ENCODE assay signal across 20 mouse cellular contexts in the genomic region with DNA sequence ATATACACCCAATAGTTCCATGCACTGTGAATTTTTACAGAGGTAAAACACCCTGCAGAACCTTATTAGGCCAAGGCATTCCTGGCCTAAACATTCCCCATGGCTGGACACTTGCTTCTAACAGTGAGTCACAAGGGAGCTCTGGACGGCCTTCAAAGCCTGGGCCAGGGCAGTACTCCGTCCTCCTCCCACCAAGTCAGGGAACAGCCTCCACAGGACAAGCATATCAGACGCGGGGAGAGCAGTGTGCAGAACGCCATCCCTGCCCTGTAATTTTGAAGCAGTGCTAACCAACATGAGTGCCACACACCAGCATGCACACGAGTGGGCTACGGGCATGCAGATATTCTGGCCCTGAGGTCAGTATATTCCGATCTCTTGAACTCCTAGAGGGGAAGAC. TPM values are rescaled to one million over a fixed set of nuclear protein-coding genes. Genes with fewer than 3 reads are reported as not detected.
DNase-seq lines count a peak whose midpoint lies in the region; ATAC-seq and TF ChIP-seq lines count a peak whose summit lies in the region.
"Had no signal": no experiment of that assay in that cellular context is flagged by ENCODE, and none has a peak within 500 bp of the region (broad histone marks: within the 10 kb centered on the region; RNA-seq: fewer than 3 reads in every experiment).

No protein-coding gene starts in this region.

- TF ChIP-seq EP300 in stomach, postnatal 0 days (optimal IDR thresholded peaks at IDR 0.05), result no peak

- H3K27me3 ChIP-seq in stomach, postnatal 0 days (ENCODE audit: control insufficient read depth, insufficient read depth, low read length), result no peaks in the 10 kb centered on the region
- no peaks in the 10 kb centered on the region for H3K27me3 ChIP-seq in hindbrain, embryonic 13.5 days
- H3K27me3 ChIP-seq: hindbrain, embryonic 15.5 days; neural tube, embryonic 13.5 days had no signal

- peak; percentile 36; the same call in 1 of the 2 replicates for ATAC-seq in stomach, postnatal 0 days (ENCODE audit: low FRiP score, low TSS enrichment)
- no peak for ATAC-seq in hindbrain, embryonic 13.5 days (ENCODE audit: low FRiP score)
- ATAC-seq: midbrain, embryonic 16.5 days had no signal

- H3K4me2 ChIP-seq in stomach, postnatal 0 days (replicated peaks; ENCODE audit: low read depth), result no peak overlapping the region
- no peak overlapping the region for H3K4me2 ChIP-seq in hindbrain, embryonic 13.5 days
- H3K4me2 ChIP-seq: hindbrain, embryonic 15.5 days; neural tube, embryonic 13.5 days had no signal

- 0 out of 2 replicates have a peak, but pooled peaks cover 2% of the 10 kb centered on the region for H3K4me1 ChIP-seq in stomach, postnatal 0 days (replicated peaks; ENCODE audit: control insufficient read depth, insufficient read depth)
- peaks cover 11% of the 10 kb centered on the region; the same call in 1 of the 2 replicates for H3K4me1 ChIP-seq in hindbrain, embryonic 13.5 days (replicated peaks)
- H3K4me1 ChIP-seq: embryonic facial prominence, embryonic 10.5 days; limb, embryonic 10.5 days had no signal

- H3K27ac ChIP-seq in stomach, postnatal 0 days (replicated peaks), result peak overlapping the region; percentile 78
- H3K27ac ChIP-seq in hindbrain, embryonic 13.5 days, result no peak overlapping the region
- H3K27ac ChIP-seq: embryonic facial prominence, embryonic 10.5 days; hindbrain, embryonic 15.5 days; limb, embryonic 10.5 days; liver, embryonic 14.5 days; macrophage; neural tube, embryonic 13.5 days had no signal

- no peak overlapping the region for H3K4me3 ChIP-seq in stomach, postnatal 0 days (ENCODE audit: low read depth, low read length)
- no peak overlapping the region for H3K4me3 ChIP-seq in hindbrain, embryonic 13.5 days
- H3K4me3 ChIP-seq: embryonic facial prominence, embryonic 10.5 days; hindbrain, embryonic 15.5 days; limb, embryonic 10.5 days; neural tube, embryonic 13.5 days had no signal

- H3K9ac ChIP-seq in stomach, postnatal 0 days (ENCODE audit: low read length), result 0 out of 2 replicates have a peak overlapping the region, but pooled peaks have one; percentile 13
- H3K9ac ChIP-seq in hindbrain, embryonic 13.5 days, result no peak overlapping the region
- H3K9ac ChIP-seq: hindbrain, embryonic 15.5 days; liver, embryonic 14.5 days; neural tube, embryonic 13.5 days had no signal

- peak; percentile 51 for DNase-seq in ovary, postnatal 36 days (ENCODE audit: low spot score)
- DNase-seq in ovary, postnatal 10 days (ENCODE audit: low spot score), result no peak
- DNase-seq in heart, adult 18-20 months, result peak; percentile 63 to 71
- peak; percentile 48 to 63 for DNase-seq in heart, postnatal 10 days
- DNase-seq in stomach, postnatal 0 days (ENCODE audit: low spot score), result no peak
- no peak for DNase-seq in right cerebral cortex, postnatal 10 days (ENCODE audit: low spot score in 2 of 2)
- no peak for DNase-seq in spleen, postnatal 4 days (ENCODE audit: low spot score in 2 of 2)
- DNase-seq: cerebellum, postnatal 10 days; kidney, adult 9 months; right cerebral cortex, postnatal 14 days had no signal

- WGBS in stomach, postnatal 0 days, result 68% methylated on average over 8 of the region's 8 CpGs
- WGBS in hindbrain, embryonic 13.5 days, result 90% methylated on average over 8 of the region's 8 CpGs

- intact Hi-C loops in heart, postnatal 10 days (cut with DNase I), result loop anchor here (2.0 kb wide), 1 partner anchor 17 kb away; no protein-coding TSS in a partner anchor

- H3K36me3 ChIP-seq in stomach, postnatal 0 days (ENCODE audit: control insufficient read depth, insufficient read depth, low read length), result no peaks in the 10 kb centered on the region
- peaks cover 19% of the 10 kb centered on the region for H3K36me3 ChIP-seq in hindbrain, embryonic 13.5 days
- H3K36me3 ChIP-seq: hindbrain, embryonic 15.5 days had no signal

- TF ChIP-seq CTCF in stomach, postnatal 0 days (IDR thresholded peaks at IDR 0.05; ENCODE audit: low read depth), result no peak

- H3K9me3 ChIP-seq in stomach, postnatal 0 days (ENCODE audit: control insufficient read depth, low read length), result no peaks in the 10 kb centered on the region
- H3K9me3 ChIP-seq in hindbrain, embryonic 13.5 days, result no peaks in the 10 kb centered on the region
- H3K9me3 ChIP-seq: embryonic facial prominence, embryonic 10.5 days; G1E; hindbrain, embryonic 15.5 days; limb, embryonic 10.5 days; neural tube, embryonic 13.5 days had no signal

RNA-seq across cellular contexts. Expression of gene Fank1, which starts 29.3 kb away (rescaled TPM):
- total RNA-seq in heart, adult 18-20 months (2021), result not detected
- total RNA-seq in heart, postnatal 10 days (2021), result not detected
- 0.34 and 0.50 TPM in 2 replicates for polyA plus RNA-seq in stomach, postnatal 0 days (2015; fragmentation: Nextera tagmentation; extraction: Ambion mirVana)
- 2.9 and 3.3 TPM in 2 replicates for polyA plus RNA-seq in hindbrain, embryonic 13.5 days (2015; fragmentation: Nextera tagmentation; extraction: Ambion mirVana)
- total RNA-seq: G1E; gastrocnemius, adult 18-20 months had no signal
- polyA plus RNA-seq: G1E, macrophage had no signal

RNA-seq across cellular contexts. Expression of gene Dhx32, which starts 35.2 kb away (rescaled TPM):
- 10 to 100 TPM; 38.8 to 48.1 TPM for total RNA-seq in heart, adult 18-20 months (2021)
- total RNA-seq in heart, postnatal 10 days (2021), result 10 to 100 TPM; 41.7 to 44.0 TPM
- polyA plus RNA-seq in stomach, postnatal 0 days (2015; fragmentation: Nextera tagmentation; extraction: Ambion mirVana), result 57.6 and 59.8 TPM in 2 replicates
- 31.9 and 33.3 TPM in 2 replicates for polyA plus RNA-seq in hindbrain, embryonic 13.5 days (2015; fragmentation: Nextera tagmentation; extraction: Ambion mirVana)

RNA-seq across cellular contexts. Expression of gene Uros, which starts 37.5 kb away (rescaled TPM):
- total RNA-seq in heart, adult 18-20 months (2021), result 10 to 100 TPM; 21.2 to 23.2 TPM
- total RNA-seq in heart, postnatal 10 days (2021), result 10 to 100 TPM; 14.9 to 17.0 TPM
- 13.3 and 13.9 TPM in 2 replicates for polyA plus RNA-seq in stomach, postnatal 0 days (2015; fragmentation: Nextera tagmentation; extraction: Ambion mirVana)
- polyA plus RNA-seq in hindbrain, embryonic 13.5 days (2015; fragmentation: Nextera tagmentation; extraction: Ambion mirVana), result 55.6 and 56.8 TPM in 2 replicates

RNA-seq across cellular contexts. Expression of gene Bccip, which starts 38.2 kb away (rescaled TPM):
- total RNA-seq in heart, adult 18-20 months (2021), result 10 to 100 TPM; 52.6 to 64.7 TPM
- total RNA-seq in heart, postnatal 10 days (2021), result 10 to 100 TPM; 53.3 to 54.8 TPM
- 100 and 105 TPM in 2 replicates for polyA plus RNA-seq in stomach, postnatal 0 days (2015; fragmentation: Nextera tagmentation; extraction: Ambion mirVana)
- polyA plus RNA-seq in hindbrain, embryonic 13.5 days (2015; fragmentation: Nextera tagmentation; extraction: Ambion mirVana), result 104 and 107 TPM in 2 replicates

Comparison
In these comparisons a context has a peak if more than half of its experiments do, and no peak if none do; other contexts are left out.
1. DNase-seq: peak in ovary, postnatal 36 days (single experiment), heart, adult 18-20 months (2 of 2) and heart, postnatal 10 days (2 of 2); none in ovary, postnatal 10 days (single experiment), stomach, postnatal 0 days (single experiment), right cerebral cortex, postnatal 10 days (0 of 2) and spleen, postnatal 4 days (0 of 2).